Mouse (Mus musculus): ENCODE measurements at regions not wholly inside any gene's neighbourhood (a gene's known extent, or its start where the extent isn't known, plus 50 kb on each side); places are given as distances from the start of the nearest gene placed in this dataset.
"Not testable (repeated sequence)": the region's sequence is repeated elsewhere in the genome, so short reads cannot be mapped to it uniquely, and the experiment has no call there.

- H3K27ac ChIP-seq (ENCODE audit: control insufficient read depth, low read depth, low read length); H3K4me3 ChIP-seq (ENCODE audit: control insufficient read depth in 1 of 2, insufficient read depth in 1 of 2, low read depth in 2 of 2, low read length in 2 of 2); DNase-seq (ENCODE audit: low read depth, low spot score); H3K9ac ChIP-seq (ENCODE audit: control insufficient read depth, low read depth, low read length, poor library complexity, severe bottlenecking); H3K27me3 ChIP-seq (ENCODE audit: control insufficient read depth in 1 of 2, insufficient read depth in 2 of 2, low read length in 2 of 2); H3K79me2 ChIP-seq (ENCODE audit: control insufficient read depth, insufficient read depth, low read length, poor library complexity); H3K9me3 ChIP-seq (replicated peaks; ENCODE audit: insufficient read depth, low read length); H3K4me1 ChIP-seq (ENCODE audit: control insufficient read depth in 1 of 2, insufficient read depth in 2 of 2, low read length in 2 of 2); H3K36me3 ChIP-seq (ENCODE audit: control insufficient read depth in 1 of 2, insufficient read depth in 2 of 2, low read length in 2 of 2): not testable (repeated sequence)
These were observed 126.3 kb downstream of the Dmrta2 start for GRCm38 (mm10) chr4:110104119-110104518.

- Histone ChIP-seq H3K9me3 (replicated peaks; ENCODE audit: insufficient read depth, low read length) (no peaks in the 10 kb centered on the region), H3K27ac (ENCODE audit: control insufficient read depth, low read depth, low read length) (no peak overlapping the region), H3K79me2 (ENCODE audit: control insufficient read depth, insufficient read depth, low read length, poor library complexity) (no peaks in the 10 kb centered on the region), H3K36me3 (ENCODE audit: control insufficient read depth in 1 of 2, insufficient read depth in 2 of 2, low read length in 2 of 2) (no peaks in the 10 kb centered on the region), H3K9ac (ENCODE audit: control insufficient read depth, low read depth, low read length, poor library complexity, severe bottlenecking) (no peak overlapping the region), H3K4me3 (ENCODE audit: control insufficient read depth in 1 of 2, insufficient read depth in 1 of 2, low read depth in 2 of 2, low read length in 2 of 2) (no peak overlapping the region), H3K27me3 (ENCODE audit: control insufficient read depth in 1 of 2, insufficient read depth in 2 of 2, low read length in 2 of 2) (no peaks in the 10 kb centered on the region), H3K4me1 (ENCODE audit: control insufficient read depth in 1 of 2, insufficient read depth in 2 of 2, low read length in 2 of 2) (no peaks in the 10 kb centered on the region)
- no peak for TF ChIP-seq ELF1 (IDR thresholded peaks at IDR 0.05; ENCODE audit: low read depth, low read length)
- no peak for DNase-seq (ENCODE audit: low read depth, low spot score)
These were observed 128.9 kb downstream of the Dmrta2 start for GRCm38 (mm10) chr4:110106620-110107243.

GRCm38 (mm10) chr4:110119438-110119837 is 141.6 kb downstream of the Dmrta2 start:
- Histone ChIP-seq H3K4me3 (ENCODE audit: control insufficient read depth in 1 of 2, insufficient read depth in 1 of 2, low read depth in 2 of 2, low read length in 2 of 2) (no peak overlapping the region), H3K36me3 (ENCODE audit: control insufficient read depth in 1 of 2, insufficient read depth in 2 of 2, low read length in 2 of 2) (no peaks in the 10 kb centered on the region), H3K9ac (ENCODE audit: control insufficient read depth, low read depth, low read length, poor library complexity, severe bottlenecking) (no peak overlapping the region), H3K4me1 (ENCODE audit: control insufficient read depth in 1 of 2, insufficient read depth in 2 of 2, low read length in 2 of 2) (no peaks in the 10 kb centered on the region), H3K27me3 (ENCODE audit: control insufficient read depth in 1 of 2, insufficient read depth in 2 of 2, low read length in 2 of 2) (no peaks in the 10 kb centered on the region), H3K9me3 (replicated peaks; ENCODE audit: insufficient read depth, low read length) (no peaks in the 10 kb centered on the region), H3K79me2 (ENCODE audit: control insufficient read depth, insufficient read depth, low read length, poor library complexity) (no peaks in the 10 kb centered on the region), H3K27ac (ENCODE audit: control insufficient read depth, low read depth, low read length) (no peak overlapping the region)
- TF ChIP-seq MAX (IDR thresholded peaks at IDR 0.05; ENCODE audit: low read length): no peak
- no peak for TF ChIP-seq ZKSCAN1 (IDR thresholded peaks at IDR 0.05; ENCODE audit: low read depth, low read length)
- DNase-seq (ENCODE audit: low read depth, low spot score): peak; percentile 33

GRCm38 (mm10) chr4:110119874-110120273 is 142.0 kb downstream of the Dmrta2 start:
- H3K9ac ChIP-seq (ENCODE audit: control insufficient read depth, low read depth, low read length, poor library complexity, severe bottlenecking): no peak overlapping the region
- no peak for TF ChIP-seq ZC3H11A (IDR thresholded peaks at IDR 0.05; ENCODE audit: low read depth, low read length)
- no peak for TF ChIP-seq NELFE (IDR thresholded peaks at IDR 0.05; ENCODE audit: low read depth, low read length)
- TF ChIP-seq MXI1 (IDR thresholded peaks at IDR 0.05; ENCODE audit: low read depth, low read length): no peak
- no peak for TF ChIP-seq BHLHE40 (IDR thresholded peaks at IDR 0.05; ENCODE audit: borderline replicate concordance, low read depth, low read length)
- TF ChIP-seq ZKSCAN1 (IDR thresholded peaks at IDR 0.05; ENCODE audit: low read depth, low read length): no peak
- TF ChIP-seq CHD2 (IDR thresholded peaks at IDR 0.05; ENCODE audit: low read length): no peak
- TF ChIP-seq MYC (IDR thresholded peaks at IDR 0.05; ENCODE audit: low read depth, low read length): no peak
- TF ChIP-seq MAZ (IDR thresholded peaks at IDR 0.05; ENCODE audit: low read depth, low read length): no peak
- no peak for TF ChIP-seq ETS1 (IDR thresholded peaks at IDR 0.05; ENCODE audit: low read depth, low read length)
- no peak for TF ChIP-seq CHD1 (IDR thresholded peaks at IDR 0.05; ENCODE audit: low read depth, low read length)
- TF ChIP-seq USF1 (IDR thresholded peaks at IDR 0.05; ENCODE audit: low read depth, low read length): no peak
- TF ChIP-seq HCFC1 (IDR thresholded peaks at IDR 0.05; ENCODE audit: low read depth, low read length): no peak
- no peak for TF ChIP-seq MYB (IDR thresholded peaks at IDR 0.05; ENCODE audit: low read depth, low read length)
- TF ChIP-seq MAX (IDR thresholded peaks at IDR 0.05; ENCODE audit: low read length): no peak
- no peak for TF ChIP-seq SMC3 (IDR thresholded peaks at IDR 0.05; ENCODE audit: low read depth, low read length)
- TF ChIP-seq E2F4 (IDR thresholded peaks at IDR 0.05; ENCODE audit: borderline replicate concordance, low read depth, low read length): no peak
- no peak for TF ChIP-seq JUND (IDR thresholded peaks at IDR 0.05; ENCODE audit: low read depth, low read length)
- TF ChIP-seq GABPA (IDR thresholded peaks at IDR 0.05; ENCODE audit: low read depth, low read length): no peak
- TF ChIP-seq EP300 (IDR thresholded peaks at IDR 0.05; ENCODE audit: low read depth in 1 of 2, low read length in 2 of 2): no peak
- no peak for TF ChIP-seq NRF1 (IDR thresholded peaks at IDR 0.05; ENCODE audit: insufficient read depth, low read depth, low read length, poor library complexity, severe bottlenecking)
- H3K27ac ChIP-seq (ENCODE audit: control insufficient read depth, low read depth, low read length): no peak overlapping the region

More at GRCm38 (mm10) chr4:110119874-110120273, 142.0 kb downstream of the Dmrta2 start:
- Histone ChIP-seq H3K36me3 (ENCODE audit: control insufficient read depth in 1 of 2, insufficient read depth in 2 of 2, low read length in 2 of 2) (no peaks in the 10 kb centered on the region), H3K4me1 (ENCODE audit: control insufficient read depth in 1 of 2, insufficient read depth in 2 of 2, low read length in 2 of 2) (no peaks in the 10 kb centered on the region), H3K79me2 (ENCODE audit: control insufficient read depth, insufficient read depth, low read length, poor library complexity) (no peaks in the 10 kb centered on the region), H3K9me3 (replicated peaks; ENCODE audit: insufficient read depth, low read length) (no peaks in the 10 kb centered on the region), H3K27me3 (ENCODE audit: control insufficient read depth in 1 of 2, insufficient read depth in 2 of 2, low read length in 2 of 2) (no peaks in the 10 kb centered on the region), H3K4me3 (ENCODE audit: control insufficient read depth in 1 of 2, insufficient read depth in 1 of 2, low read depth in 2 of 2, low read length in 2 of 2) (no peak overlapping the region)
- DNase-seq (ENCODE audit: low read depth, low spot score): no peak

Data from MEL (cell line).